Mouse (Mus musculus): ENCODE data around the gene Zbtb45.

The Zbtb45 gene

GRCm38 (mm10) chr7:13010005-13010908 is at the start of gene Zbtb45:
Zbtb45 (minus strand) TSS chr7:13010034.
- no peak for DNase-seq

- no peak for DNase-seq
These were observed 49.7 kb upstream of the Zbtb45 start for GRCm38 (mm10) chr7:13059536-13059935.

- DNase-seq, result no peak
These were observed 47.3 kb upstream of the Zbtb45 start for GRCm38 (mm10) chr7:13056913-13057700.

- DNase-seq, result peak; percentile 91 to 94
These were observed 44.6 kb upstream of the Zbtb45 start, which contains the start of gene Mzf1 for GRCm38 (mm10) chr7:13054287-13055010. Mzf1 (minus strand) TSS chr7:13054764.

- DNase-seq, result no peak
These were observed 44.1 kb upstream of the Zbtb45 start for GRCm38 (mm10) chr7:13053961-13054286.

GRCm38 (mm10) chr7:13053501-13053900 is 43.7 kb upstream of the Zbtb45 start:
- no peak for DNase-seq

- DNase-seq, result no peak
These were observed 43.2 kb upstream of the Zbtb45 start for GRCm38 (mm10) chr7:13053001-13053400.

- peak; percentile 39 to 59 for DNase-seq
These were observed 36.2 kb upstream of the Zbtb45 start for GRCm38 (mm10) chr7:13046084-13046483.

GRCm38 (mm10) chr7:13044254-13044625 is 34.4 kb upstream of the Zbtb45 start:
- DNase-seq, result no peak

GRCm38 (mm10) chr7:13043445-13044253 is 33.8 kb upstream of the Zbtb45 start:
- DNase-seq, result no peak

GRCm38 (mm10) chr7:13043120-13043444 is 33.2 kb upstream of the Zbtb45 start:
- DNase-seq, result no peak

GRCm38 (mm10) chr7:13042511-13042910 is 32.7 kb upstream of the Zbtb45 start:
- no peak for DNase-seq

- DNase-seq, result no peak
These were observed 31.4 kb upstream of the Zbtb45 start for GRCm38 (mm10) chr7:13041256-13041655.

GRCm38 (mm10) chr7:13039181-13039580 is 29.3 kb upstream of the Zbtb45 start:
- DNase-seq, result no peak

GRCm38 (mm10) chr7:13038621-13039169 is 28.9 kb upstream of the Zbtb45 start:
- peak in 1 of 2 experiments; percentile 15 for DNase-seq

GRCm38 (mm10) chr7:13037901-13038555 is 28.2 kb upstream of the Zbtb45 start, which contains the start of gene Ube2m:
Ube2m (minus strand) TSS chr7:13038275.
- peak; percentile 99 for DNase-seq

- DNase-seq, result no peak
These were observed 27.5 kb upstream of the Zbtb45 start for GRCm38 (mm10) chr7:13037366-13037765.

- no peak for DNase-seq
These were observed 27.0 kb upstream of the Zbtb45 start for GRCm38 (mm10) chr7:13036806-13037205.

GRCm38 (mm10) chr7:13035211-13035855 is 25.5 kb upstream of the Zbtb45 start:
- peak in 1 of 2 experiments; percentile 60 for DNase-seq

GRCm38 (mm10) chr7:13034148-13034977 is 24.5 kb upstream of the Zbtb45 start, which contains the start of gene Chmp2a:
Chmp2a (minus strand) TSS chr7:13034807.
- peak; percentile 97 to 98 for DNase-seq
